Mouse (Mus musculus) kidney, postnatal 36 days (tissue): ENCODE measurements around the gene Fgfr2.
"Not testable (repeated sequence)": the region's sequence is repeated elsewhere in the genome, so short reads cannot be mapped to it uniquely, and the experiment has no call there.

Experiments
- DNase-seq, 2 experiments: peaks; one replicate each; pipeline ENCODE4 v3.0.0; 2021 to 2022; ENCODE audit warnings: mixed read lengths in 2 of 2

Fgfr2 gene

DNA sequence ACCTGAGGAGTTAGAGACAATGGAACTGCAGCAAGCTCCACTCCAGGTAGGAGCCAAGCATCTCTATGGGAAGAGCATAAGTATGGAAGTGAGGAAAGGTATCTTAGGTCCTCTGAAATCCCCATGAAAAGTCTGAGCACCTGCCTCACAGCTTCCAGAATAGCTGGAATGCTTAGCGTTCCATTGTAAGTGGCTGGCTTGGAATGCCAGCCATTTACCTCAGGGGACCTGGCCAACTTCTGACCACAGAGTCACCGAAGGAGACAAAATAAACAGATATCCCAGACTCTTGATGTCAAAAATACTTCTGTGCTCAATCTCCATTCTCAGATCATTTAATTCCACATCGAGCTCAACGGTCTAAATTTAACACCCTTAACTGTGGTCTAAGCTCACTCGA lies 2946.1 kb downstream of the Fgfr2 start:
- peak; percentile 18 to 28 for DNase-seq

DNA sequence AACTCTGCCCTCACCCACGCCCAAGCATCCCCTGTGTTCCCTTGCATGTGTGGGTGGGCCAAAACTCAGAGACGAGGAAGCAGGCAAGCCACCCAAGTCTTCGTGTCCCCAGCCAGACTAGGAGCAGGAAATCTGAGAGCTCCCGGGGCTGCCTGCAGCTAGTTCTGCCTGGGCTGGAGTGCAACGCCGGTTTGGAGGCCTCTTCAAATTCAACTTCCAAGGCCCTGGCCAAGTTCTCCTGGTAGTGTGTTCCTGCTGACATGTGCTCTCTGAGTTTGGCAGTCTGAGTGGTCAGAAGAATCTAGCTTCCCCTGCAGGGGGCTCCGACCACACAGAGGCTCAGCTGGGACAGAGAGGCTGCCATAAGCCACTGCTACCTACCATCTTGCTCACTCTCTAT lies 2948.6 kb downstream of the Fgfr2 start:
- no peak for DNase-seq

DNA sequence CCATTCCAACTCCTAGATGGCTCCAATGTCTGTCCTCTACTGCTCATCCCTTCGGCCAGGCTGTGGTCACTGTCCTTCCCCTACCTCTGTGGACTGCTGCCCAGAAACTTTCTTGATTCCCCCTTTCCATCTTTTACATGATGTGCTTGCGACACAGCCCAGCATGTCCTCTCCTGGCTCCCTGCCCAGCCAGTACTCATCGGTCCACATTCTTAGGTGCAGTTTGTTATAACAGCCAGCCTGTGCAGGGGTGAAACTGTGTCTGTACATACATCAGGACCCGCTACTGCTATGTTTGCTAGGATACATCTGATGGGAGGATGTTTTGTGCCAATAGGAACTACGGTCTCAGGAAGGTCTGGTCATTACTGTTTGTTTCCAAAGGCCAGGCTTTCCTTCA lies 2949.2 kb downstream of the Fgfr2 start:
- peak in 1 of 2 experiments; percentile 32 for DNase-seq

DNA sequence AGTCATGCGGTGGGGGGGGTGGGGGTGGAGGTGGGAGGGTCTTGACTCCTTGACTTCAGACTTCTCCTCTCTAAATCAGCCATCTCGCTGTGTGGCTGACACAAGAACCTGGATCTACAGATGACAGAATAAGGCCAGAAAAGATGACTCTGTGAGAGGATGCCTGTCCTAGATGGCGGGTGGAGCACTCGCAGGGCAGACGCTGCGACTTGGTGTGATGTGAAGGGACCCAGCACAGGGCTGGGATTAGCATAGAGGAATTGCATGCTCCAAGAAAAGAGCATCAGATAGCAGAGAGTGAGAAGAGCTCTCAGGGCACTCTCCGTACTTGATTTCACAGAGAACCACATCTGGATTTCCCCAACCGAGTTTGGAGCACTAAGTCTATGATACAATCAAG lies 2953.0 kb downstream of the Fgfr2 start:
- DNase-seq: no peak

DNA sequence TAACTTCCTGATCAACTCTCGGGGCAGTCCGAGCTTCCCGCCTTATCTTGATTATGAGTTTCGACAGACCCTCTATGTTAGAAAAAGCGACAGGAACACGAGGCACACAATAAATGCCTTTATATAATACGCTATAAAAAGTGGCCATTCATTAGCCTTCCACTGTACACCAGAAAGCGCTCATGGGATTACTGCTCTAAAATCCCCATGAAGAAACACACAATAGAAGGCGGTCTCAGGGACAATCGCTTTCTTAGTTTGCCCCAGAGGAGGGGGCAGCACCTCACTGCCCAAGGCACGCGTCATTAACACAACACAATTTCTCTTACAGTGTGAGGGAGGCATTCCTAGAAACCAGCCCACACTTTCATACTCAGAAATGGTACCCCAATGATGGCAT lies 2954.9 kb downstream of the Fgfr2 start:
- DNase-seq: no peak

DNA sequence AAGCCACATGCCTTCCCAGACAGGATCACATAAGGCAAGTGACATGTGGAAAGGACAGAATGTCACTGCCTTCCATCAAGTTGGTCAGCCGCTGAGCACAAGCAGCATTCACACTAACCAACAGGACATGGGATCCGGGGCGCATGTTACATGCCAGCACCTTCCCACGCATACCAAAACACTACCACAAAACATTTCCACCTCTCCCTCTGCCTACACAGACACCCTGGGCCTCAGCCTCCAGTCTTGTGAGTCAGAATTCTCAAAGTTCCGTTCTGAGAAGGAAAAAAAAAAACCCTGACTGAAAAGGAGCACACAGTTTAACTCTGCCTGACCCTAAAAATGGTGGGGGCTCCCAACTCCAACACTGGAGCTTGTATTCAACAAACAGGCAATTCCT lies 2955.9 kb downstream of the Fgfr2 start:
- DNase-seq: no peak

DNA sequence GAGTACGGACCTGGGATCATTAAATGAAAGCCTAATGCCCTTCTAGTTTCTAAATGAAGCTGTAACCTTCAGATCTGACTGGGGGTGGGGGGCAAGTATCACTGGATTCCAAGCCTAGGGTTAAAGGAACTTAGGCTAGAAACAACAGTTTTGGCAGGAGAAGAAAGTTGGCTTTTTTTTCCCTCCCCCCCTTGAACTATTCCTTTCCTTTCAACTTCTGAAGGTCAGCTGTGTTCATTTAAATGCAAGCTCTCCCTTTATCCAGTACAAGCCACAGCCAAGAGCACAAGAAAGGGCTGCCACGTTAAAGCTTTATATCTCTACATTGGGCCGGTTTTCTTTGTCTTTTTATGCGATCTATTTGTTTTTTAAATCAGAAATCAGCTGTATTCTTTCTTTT lies 2957.0 kb downstream of the Fgfr2 start:
- no peak for DNase-seq

DNA sequence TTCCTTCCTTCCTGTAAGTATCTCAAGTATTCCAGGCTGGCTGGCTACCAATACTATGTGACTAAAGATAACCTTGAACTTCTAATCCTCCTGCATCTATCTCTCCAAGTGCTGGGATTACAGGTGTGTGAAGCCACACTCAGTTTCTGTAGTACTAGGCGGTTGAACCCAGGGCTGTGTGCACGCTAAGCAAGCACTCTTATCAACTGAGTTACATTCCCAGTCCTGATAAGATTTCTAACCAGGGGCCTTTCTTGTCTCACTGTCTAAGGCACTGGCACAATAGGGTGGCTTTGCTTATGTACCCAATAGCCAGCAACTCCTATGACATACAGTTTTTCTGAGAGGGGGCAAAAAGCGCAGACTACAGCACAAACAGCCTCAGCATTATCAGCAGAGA lies 2957.7 kb downstream of the Fgfr2 start:
- no peak for DNase-seq

DNA sequence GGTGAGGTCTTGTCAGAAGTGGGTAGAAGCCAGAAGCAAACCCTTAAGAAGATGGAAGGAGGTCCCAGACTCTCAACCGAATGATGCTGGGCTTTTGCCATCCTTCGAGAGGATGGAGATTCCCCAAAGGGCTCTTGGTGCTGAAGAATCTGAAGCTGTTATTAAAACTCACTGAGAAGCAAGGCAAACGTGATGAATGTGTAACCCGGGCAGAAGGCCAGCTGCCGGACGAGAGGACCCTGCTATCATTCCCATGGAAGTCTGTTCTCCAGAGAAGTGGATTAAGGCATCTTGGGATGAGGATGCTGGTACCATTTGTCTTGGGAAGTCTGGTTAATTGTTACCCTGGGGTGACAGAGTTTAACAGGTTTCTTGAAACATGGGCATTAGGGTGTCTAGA lies 2960.4 kb downstream of the Fgfr2 start:
- no peak for DNase-seq

DNA sequence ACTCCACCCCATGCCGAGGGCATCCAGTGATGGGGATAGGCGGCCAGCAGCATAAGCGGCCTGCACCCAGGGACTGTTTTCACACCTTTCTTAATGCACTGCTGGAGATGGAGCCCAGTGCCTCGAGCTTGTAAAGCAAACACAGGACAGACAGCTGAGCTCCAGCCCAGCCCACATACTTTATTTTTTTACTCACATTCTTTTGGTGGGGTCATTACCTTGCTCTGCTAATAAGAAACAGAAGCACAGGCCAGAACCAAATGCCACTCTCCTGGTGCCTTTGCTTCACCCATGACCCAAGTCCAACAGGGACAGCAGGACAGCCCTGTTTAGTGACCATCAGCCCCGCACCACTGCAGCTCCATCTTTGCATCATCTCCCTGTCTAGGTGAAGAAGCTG lies 2961.6 kb downstream of the Fgfr2 start:
- peak; percentile 14 to 18 for DNase-seq

DNA sequence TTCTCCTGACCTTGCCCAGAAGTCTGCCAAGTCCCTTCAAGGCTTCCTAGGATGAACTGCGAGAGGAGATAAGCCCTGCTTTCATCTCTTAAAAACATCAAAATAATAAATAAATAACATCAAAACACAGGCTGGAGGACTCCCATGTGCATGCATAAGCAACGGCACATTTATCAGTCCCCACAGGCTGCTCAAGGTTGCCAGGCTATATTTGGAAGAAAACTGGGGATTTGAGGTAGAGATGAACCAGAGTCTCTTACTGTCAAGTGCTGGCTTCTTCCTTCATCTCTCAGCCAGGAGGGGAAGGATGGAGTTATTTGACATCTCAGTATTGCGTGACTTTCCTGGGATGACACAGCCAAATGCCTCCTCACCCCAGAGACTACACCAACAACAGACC lies 2964.3 kb downstream of the Fgfr2 start:
- DNase-seq: no peak

DNA sequence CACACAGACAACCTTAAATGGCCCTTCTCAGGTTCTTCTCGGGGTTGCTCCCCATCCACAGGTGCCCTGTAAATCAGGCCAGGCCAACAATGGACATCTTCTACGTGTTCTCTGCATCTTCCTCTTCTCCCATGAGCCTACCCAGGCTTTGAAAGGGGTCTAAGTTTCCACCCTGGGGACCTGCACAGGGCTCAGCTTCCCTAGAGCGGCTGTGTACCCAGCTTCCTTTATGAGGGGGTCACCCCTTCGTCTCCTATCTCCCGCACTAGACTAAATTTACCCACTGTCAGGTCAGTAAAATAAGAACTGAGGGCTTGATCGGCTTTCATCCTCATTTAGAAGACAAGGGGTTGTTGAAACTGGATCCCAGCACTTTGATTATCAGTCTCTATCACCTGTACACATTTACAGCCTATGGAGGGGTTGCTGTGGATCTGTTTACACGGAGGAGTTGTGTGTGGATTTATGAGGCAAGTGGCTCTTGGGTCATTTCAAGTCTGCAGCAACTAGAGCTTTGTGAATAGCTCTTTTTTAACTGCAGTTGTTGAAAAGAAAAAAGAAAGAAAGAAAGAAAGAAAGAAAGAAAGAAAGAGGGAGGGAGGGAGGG lies 2969.7 kb downstream of the Fgfr2 start:
- DNase-seq: no peak

DNA sequence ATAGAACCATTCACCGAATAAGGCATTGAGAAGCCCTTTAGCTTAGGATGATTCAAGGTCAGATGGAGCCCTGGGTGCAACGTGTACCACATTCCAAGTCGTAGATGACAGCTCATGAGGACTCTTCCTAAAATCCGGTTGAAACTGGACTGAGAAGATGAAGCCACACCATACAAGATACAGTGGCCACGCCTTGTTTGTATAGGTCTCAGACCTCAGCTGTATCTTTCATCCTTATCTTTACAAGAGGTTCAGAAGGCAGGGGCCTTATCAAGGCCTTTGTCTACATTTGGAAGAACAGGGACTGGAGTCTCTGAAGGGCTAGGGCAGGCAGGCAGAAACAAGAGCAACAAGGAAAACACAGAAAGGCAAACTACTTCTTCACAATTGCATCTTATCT lies 2974.2 kb downstream of the Fgfr2 start:
- no peak for DNase-seq

DNA sequence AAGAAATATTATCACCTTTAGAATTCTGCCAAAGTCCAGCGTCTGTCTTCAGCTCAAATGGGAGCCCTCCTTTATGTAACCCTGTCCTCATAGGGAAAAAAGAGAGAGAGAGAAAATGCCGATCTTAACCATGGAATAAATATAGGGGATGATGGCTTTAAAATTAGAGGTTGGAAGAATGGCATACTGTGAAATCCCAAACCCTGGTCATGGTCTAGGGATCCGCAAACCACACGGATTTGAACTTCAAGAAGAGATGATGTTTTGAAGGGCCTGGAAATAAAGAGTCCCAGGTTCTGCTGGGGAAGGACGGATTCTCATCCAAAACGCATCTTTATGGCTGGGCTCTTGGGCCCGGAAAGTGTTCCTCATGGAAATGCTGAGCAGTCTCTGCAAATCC lies 2975.9 kb downstream of the Fgfr2 start:
- DNase-seq: no peak

DNA sequence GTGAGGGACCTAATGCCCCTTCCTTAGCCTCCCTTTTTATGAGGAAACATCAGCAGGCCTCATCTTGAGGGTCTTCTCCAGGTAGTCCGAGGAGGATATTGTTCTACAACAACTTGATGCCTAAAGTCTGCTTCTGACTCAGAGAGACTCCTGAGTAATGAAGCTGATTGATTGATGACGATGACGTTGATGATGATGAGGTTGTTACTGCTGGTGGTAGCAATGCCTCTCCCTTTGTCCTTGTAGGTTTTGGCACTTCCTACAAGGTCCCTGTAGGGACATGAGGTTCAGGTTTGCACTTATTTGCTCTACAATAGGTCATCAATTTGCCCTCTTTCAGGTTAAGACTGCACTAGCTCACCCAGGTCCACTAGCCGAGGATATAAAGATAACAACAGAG lies 2977.9 kb downstream of the Fgfr2 start:
- DNase-seq: no peak

DNA sequence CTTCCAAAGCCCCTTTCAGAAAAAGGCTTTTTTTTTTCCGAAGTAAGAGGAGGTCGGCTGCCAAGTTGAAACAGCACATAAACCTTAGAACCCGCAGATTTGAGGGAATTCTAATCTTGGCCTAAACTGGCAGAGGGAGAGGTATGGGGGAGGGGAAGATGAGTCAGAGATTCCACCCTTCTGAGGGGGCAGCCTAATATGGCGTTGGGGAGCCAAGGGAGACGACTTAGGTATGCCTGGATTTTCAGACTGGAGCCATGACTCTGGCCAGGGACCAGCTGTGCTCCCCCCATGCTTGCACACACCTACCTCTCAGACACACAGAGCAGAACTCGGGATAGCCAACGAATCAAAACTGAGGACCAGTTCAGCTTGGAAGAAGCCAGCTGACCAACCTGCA lies 2979.8 kb downstream of the Fgfr2 start:
- DNase-seq: no peak

DNA sequence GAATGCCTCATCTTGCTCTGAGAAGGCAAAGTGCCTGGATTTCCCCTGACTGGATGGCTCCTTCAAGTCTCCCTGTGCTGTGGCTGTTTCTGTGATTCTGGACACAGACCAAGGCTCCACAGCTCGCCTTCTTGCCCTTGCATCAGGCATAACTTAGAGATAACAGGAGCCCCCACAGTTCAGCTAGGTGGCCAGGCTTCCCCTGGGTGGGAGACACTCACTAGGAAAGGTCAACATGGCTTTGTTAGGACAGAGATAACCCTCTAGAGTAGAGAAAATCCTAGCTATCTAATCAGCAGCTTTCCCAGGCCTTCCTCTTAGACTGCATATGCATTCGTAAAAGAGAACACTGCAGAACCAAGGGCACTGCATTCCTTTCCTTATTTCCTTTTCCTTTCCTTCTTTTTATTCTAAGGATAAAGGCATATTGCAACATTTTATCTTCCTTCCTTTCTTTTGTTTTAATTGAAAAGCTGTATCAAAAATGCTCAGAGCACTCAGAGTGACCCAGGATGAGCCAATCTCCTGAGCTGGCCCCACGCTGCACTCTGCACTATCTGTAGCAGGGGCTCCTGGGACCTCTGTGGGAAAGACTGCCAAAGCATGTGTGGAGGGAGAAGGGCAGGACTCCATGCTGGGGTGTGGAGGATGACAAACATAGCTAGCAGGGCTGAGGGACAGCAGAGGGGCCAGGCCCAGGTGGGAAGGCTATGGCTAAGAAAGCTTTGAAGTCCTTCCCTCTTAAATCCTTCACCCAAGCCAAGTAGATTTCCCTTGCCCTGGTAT lies 2981.9 kb downstream of the Fgfr2 start:
- DNase-seq: no peak

DNA sequence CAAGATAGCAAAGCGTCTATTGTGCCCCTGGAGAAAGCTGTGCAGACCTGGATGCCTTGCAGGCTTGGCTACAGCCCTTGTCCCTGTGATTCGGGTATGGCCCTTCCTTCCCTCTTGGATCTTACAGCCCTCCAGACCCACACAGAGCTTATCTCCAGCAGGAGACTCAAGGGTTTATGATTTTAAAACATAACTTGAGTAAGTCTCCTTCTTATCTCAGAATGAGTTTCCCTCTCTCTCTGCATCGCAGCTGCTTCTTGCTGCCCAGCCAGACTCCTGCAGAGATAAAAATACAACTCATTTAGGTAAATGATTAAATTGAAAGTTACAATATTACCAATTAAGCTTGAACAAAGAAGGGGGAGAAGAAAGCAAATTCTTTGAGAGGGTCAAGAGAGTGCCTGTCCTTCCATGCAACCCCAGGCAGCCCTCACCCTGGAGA lies 2988.2 kb downstream of the Fgfr2 start:
- peak; percentile 15 to 19 for DNase-seq

DNA sequence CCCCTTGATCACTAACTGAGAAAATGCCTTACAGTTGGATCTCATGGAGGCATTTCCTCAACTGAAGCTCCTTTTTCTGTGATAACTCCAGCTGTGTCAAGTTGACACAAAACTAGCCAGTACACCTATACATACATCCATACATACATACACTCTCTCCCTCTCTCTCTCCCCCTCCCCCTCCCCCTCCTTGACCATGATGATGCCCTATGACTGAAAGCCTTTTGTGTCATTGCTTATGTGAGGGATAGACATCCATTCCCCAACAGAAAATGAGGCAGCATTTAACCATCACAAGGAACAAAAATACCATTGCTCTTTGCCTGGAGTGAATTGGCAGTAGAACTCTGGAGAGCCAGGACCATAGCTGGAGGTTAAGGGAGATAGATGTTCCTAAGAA lies 2988.7 kb downstream of the Fgfr2 start:
- not testable (repeated sequence) for DNase-seq

DNA sequence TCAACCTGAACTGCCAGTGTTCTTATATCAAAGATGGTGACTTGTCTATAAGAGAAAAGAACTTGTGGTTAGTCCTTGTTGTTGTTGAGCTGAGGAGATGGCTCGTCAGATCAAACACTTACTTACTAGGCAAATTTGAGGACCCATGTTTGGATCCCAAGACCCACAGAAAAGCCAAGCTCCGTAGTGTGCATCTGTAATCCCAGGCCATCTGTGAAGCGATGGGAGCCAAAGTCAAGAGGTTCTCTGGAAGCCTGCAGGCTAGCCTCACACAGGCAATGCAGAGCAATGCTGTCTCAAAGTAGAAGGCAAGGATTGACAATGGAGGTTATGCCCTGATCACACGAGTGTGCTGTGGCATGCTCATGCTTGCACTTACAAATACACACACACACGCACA lies 2992.9 kb downstream of the Fgfr2 start:
- no peak for DNase-seq

DNA sequence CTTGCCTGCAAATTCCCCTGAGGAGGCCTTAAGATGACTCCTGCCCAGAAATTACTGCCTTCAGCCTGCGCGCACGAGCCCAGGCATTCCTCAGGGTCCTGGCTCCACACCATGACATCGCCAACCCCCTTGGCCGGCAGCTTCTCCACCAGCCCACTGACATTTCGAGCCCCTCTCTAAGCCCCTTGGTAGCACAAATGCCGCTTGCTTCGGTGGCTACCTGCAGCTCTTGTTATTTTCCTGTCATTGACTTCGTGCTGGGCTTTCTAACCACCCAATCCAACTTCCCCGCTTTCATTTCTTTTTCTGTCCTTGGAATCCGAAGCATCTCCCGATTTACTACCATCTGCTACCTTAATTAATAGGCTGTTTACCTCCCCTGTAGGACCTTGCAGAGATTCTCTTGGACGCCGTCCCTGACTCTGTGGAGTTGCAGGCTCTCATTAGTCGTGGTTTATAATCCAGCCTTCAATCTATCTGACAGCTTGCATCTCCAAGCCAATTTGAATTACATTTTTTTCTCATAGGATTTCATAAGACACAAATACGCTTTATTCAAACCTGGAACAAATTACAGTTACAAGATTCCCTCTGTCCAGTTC lies 2993.7 kb downstream of the Fgfr2 start:
- DNase-seq: no peak

DNA sequence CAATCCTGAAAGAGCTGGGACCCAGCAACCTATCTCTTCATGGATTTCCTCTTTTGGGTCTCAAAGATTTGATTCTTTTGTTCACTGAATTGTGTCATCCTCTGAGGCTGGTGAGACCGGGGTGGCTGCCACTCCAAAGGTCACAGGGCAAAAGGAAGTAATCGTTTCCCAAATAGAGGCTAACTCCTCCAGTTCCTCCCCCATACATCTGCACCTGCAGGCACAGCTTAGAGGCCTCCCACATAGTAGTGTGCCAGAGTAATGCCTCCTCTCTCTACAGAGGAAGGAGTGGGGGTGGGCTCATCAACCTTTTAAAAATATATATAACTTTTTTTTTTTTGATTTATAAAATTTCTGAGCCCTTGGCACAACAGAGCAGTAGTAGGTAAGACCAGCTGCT lies 3001.6 kb downstream of the Fgfr2 start:
- DNase-seq: no peak

DNA sequence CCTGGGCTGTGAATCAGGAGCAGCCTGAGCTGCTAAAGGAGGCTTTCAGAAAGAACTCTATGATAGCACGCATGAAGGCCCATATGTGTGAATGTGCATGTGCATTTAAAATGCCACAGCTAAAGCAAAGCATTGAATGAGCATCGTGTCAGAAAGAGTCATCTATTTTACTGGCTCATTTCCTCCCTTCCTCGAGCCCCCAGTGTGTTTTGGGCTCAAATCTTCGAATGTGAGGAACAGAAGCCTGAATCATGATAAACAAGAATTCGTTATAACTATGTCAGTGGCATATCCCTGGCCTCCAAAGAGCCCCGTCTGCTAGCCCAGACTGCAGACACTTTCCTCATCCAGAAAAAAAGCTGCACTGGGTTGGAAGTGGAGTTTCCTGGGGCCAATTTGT lies 3003.7 kb downstream of the Fgfr2 start:
- no peak for DNase-seq

DNA sequence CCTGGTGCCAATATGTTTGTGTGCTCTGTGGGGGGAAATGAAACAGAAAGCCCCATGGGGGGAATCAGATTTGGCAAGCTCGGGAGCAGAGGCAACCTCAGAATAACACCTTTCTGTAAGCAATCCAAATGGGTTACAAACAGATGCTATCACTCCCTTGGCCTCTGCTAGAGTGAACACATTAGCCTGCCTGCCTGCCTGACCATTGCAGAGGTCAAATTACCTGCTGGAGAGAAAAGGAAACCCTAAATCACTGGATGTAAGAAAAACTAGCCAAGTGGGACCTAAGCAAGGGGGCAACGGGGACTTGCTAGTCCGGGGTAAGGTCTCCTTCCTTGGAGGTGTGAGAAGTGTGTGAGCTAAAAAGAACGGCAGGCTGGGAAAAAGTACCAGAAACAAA lies 3004.4 kb downstream of the Fgfr2 start:
- no peak for DNase-seq
